Mouse (Mus musculus) monocyte, adult 2 months (primary cell): ENCODE data around the gene Eml4.

ENCODE experiments used
- DNase-seq, 2 experiments: peaks; one replicate each; pipeline ENCODE4 v3.0.0; 2022; ENCODE audit warnings: low spot score in 2 of 2, low read depth in 1 of 2

Eml4 gene

GRCm38 (mm10) chr17:83378444-83378762, 27.7 kb downstream of the Eml4 start:
- DNase-seq, result no peak

- DNase-seq, result no peak
Measured at GRCm38 (mm10) chr17:83379366-83379765, 28.6 kb downstream of the Eml4 start.

GRCm38 (mm10) chr17:83379791-83380190, 29.1 kb downstream of the Eml4 start:
- DNase-seq, result no peak

DNA sequence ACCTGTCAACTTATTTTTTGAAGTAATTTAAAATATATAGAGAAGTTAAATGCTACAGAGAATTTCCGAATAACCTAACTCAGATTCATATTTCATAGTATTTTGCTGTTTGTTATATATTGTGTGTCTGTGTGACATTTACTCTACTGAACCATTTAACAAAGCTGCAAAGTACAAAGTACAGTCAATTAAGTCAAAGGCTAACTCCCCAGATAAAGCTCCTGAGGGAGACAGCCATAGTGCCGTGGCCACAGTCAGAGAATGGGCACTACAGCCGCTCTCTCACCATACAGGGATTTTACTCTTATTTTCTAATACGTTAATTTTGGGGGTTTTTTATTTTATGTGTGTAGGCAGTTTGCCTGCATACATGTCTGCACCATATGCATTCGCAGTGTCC, 32.0 kb downstream of the Eml4 start:
- no peak for DNase-seq

DNA sequence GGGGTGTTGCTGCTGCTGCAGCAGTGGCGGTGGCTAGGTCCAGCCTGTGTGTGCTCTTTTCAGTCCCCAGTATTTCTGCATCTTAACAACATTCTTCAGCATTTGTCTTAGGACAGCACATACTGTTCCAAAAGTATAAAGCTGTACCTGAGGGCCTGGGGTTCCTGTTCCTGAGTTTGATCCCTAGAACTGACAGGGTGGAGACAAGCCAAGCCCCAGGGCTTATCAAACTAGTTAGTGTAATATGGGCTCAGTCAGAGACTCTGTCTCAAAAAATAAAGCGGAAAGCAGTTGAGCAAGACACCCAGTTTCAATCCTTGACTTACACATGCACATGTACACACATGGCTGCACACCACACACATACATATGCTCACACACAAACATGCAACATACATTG, 34.2 kb downstream of the Eml4 start:
- no peak for DNase-seq

GRCm38 (mm10) chr17:83387161-83387560, 36.4 kb downstream of the Eml4 start:
- DNase-seq, result no peak

DNA sequence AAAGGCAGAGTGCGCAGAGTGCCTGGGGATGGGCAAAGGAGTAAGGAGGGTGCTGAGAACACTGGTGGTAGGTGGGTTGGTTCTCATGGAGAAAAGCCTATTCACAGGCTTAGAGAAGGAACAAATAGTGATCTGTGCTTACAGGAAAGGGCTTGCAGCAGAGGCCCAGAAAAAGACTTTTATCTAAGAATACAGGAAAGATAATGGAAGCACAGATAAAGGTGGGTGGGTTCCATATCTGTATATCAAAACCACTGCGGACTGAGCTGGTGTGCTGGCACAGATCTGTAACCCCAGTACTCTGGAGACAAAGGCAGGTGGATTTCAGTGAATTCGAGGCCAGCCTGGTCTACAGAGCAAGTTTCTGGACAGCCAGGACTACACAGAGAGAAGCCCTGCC, 43.3 kb downstream of the Eml4 start:
- DNase-seq, result no peak

DNA sequence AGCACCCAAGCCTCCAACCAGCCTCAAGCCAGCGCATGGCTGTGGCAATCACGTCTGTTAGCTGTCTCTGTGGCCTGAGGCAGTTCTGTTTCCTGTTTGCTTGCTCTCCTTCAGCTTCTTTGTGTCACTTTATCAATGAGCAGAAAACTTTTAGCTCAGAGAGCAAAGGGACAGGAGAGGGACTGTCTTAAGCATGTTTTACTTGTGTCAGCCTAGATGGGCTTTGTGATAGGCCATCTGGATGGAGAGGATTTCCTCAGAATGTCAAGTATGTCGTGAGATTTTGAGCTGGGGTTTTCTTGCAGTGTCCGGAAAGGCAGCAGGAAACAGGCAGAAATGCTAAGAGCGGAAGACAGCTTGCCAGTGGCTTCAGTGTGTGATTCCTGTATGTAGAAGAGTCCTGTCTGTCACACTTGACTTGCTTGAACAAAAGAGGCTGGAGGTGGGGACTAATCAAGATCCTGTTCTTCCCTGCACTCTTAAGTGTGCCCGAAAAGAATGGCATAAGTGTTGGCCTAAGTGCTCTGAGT, 46.9 kb downstream of the Eml4 start:
- DNase-seq, result peak in 1 of 2 experiments; percentile 13

DNA sequence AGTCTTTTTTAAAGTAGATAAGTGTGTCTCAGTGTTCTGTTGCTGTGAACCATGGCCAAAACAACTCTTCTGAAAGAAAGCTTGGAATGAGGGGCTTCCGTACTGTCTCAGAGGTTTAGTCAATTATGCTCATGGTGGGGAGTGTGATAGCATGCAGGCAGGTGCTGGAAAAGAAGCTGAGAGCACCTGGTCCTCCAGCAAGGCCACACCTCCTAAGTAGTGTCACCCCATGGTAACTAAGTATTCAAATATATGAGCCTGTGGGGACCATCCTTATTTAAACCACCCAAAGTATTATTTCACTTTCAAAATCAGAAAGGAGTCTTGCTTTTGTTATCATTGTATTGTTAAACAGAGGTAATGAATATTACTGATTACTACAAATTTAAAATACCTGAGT, 48.0 kb downstream of the Eml4 start:
- no peak for DNase-seq

DNA sequence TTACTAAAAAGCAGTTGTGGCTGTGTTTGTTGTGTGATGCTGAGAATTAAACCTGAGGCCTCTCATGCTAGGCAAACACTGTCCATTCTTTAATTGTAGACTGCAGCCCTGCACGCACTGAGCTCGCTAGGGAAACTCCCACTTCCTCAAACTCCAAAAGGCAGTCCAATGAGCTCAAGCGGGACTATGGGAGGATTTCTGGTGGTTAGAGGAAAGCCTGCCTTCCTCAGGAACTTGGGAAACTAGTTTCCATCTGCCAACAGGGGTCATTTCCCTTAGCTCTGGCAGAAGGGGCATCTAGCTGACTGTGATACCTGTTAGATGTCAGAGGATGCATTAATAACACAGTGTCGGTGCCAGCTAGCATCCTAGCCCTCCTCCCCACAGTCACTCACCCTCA, 79.9 kb downstream of the Eml4 start:
- DNase-seq, result peak in 1 of 2 experiments; percentile 12

DNA sequence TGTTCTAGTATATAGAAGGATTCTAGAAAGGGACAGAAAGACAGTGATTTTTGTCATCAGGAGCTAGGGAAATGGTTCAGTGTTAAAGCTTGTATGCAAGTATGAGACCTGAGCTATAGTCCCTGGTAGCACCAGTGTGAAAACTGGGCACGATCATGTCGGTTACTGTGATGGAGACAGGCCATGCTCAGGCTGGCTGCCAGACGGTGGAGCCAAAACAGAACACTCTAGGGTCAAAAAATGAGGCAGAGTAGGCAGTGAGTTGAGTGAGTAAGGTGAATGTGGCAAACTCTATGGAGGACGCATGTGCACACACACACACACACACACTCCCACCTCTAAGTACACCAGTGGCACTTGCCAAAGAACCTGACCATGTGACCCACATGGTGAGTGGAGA, 92.7 kb downstream of the Eml4 start:
- DNase-seq, result no peak

DNA sequence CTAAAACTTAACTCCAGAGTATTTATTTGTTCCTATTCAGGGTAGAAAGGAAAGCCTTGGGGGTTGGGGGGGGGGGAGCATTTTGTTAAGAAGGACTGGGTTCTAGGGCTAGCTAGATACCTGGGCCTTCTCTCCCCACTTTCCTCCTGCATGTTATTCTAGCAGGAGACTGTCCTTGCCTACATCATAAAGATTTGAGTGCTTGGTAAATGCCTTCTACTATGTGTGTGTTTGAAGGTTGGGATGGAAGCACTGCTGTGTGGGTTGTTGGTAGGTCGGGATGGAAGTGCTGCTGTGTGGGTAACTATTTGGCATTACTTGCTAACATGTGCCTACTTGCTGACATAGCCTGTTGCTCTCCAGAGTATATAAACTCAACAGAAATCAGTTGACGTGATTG, 98.9 kb downstream of the Eml4 start:
- no peak for DNase-seq

GRCm38 (mm10) chr17:83451367-83451766, 100.6 kb downstream of the Eml4 start:
- no peak for DNase-seq

- DNase-seq, result no peak
Measured at GRCm38 (mm10) chr17:83451796-83452195, 101.1 kb downstream of the Eml4 start.

DNA sequence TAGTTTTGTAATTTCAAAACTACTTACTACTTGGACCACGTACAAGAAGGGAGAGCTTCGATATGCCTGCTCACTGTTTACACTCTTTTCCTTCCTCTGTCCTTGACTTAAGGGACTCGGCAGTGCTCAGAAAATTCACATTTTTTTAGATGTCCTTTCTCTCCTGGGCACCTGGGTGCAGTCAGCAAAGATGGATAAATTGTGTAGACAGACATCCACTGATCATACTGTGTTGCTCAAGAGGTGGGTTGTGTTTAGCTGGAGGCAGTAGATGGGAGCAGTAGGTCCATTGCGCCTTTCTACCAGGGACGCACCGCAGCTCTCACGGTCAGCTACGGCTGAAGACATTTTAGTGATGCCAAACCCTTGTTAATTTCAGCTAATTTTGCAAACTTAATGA, 101.7 kb downstream of the Eml4 start:
- no peak for DNase-seq

- DNase-seq, result no peak
Measured at GRCm38 (mm10) chr17:83453587-83453986, 102.9 kb downstream of the Eml4 start.

DNA sequence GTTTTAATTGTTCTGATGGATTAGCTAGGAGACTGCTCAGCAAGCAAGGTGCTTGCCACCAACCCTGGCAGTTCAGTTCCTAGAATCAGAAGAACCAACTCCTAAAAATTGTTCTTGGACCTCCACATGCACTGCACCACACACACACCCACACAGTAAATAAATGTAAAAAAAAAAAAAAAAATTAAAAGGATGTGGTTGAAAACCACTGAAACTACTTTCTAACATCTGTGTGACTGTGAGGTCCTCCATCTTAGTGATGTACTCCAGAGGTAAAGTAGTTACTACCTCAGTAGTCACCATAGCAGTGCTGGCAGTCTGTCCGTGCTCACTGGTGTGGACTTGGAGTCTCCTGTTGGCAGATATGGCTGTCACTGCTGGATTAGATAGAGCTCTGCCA, 106.5 kb downstream of the Eml4 start:
- no peak for DNase-seq

DNA sequence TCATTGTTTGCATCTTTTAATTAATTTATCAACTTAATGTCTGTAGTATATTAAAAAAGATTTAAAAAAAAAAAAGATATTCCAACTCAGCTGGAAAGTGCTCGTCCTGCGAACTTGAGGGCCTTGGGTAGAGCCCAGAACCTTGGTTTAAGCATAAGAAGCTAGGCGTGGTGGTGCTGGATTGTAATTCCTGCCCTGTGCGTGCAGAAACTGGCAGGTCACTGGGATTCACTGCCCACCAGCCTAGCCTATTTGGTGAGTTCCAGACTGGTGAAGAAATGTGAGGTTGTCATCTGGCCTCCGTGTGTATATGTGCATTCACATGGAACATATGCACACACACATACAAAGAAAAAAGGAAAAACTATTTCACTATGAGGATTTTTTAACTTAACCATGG, 115.2 kb downstream of the Eml4 start:
- DNase-seq, result no peak

GRCm38 (mm10) chr17:83466697-83467251, 116.0 kb downstream of the Eml4 start:
- DNase-seq, result no peak

- DNase-seq, result no peak
Measured at GRCm38 (mm10) chr17:83469586-83469985, 118.9 kb downstream of the Eml4 start.

DNA sequence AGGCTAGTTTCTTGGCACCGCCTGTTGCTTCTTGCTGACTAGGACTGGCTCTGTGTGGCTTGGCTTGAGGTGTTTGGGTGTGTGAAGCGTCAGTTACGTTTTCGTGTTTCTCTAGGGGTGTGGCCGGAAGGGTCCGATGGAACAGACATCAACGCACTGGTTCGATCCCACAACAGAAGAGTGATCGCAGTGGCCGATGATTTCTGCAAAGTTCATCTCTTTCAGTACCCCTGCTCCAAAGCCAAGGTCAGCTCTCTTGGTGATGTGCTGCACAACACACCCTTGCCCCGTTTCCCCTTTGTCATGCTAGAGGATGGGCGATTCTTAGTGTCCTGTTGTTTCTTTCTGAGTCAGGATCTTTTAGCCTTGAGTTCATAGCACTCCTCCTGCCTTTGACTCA, 126.4 kb downstream of the Eml4 start:
- DNase-seq, result no peak

DNA sequence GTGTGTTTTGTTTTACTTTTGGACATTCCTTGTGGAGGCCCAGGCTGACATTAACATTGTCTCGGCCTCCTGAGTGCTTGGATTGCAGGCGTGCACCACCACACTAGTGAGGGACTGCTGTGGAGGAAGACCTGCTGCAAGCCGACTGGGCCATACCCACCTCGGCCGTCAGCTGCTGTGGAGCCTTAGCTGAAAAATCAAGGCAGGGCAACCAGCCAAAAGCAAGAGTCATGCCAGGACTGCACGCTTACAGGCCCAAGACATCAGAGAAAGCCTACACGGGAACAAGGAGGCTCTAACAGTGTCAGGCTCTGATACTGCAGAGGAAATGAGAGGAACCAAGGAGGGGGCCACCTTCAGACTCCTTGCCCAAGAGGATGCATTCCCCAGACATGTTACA, 130.8 kb downstream of the Eml4 start:
- no peak for DNase-seq

DNA sequence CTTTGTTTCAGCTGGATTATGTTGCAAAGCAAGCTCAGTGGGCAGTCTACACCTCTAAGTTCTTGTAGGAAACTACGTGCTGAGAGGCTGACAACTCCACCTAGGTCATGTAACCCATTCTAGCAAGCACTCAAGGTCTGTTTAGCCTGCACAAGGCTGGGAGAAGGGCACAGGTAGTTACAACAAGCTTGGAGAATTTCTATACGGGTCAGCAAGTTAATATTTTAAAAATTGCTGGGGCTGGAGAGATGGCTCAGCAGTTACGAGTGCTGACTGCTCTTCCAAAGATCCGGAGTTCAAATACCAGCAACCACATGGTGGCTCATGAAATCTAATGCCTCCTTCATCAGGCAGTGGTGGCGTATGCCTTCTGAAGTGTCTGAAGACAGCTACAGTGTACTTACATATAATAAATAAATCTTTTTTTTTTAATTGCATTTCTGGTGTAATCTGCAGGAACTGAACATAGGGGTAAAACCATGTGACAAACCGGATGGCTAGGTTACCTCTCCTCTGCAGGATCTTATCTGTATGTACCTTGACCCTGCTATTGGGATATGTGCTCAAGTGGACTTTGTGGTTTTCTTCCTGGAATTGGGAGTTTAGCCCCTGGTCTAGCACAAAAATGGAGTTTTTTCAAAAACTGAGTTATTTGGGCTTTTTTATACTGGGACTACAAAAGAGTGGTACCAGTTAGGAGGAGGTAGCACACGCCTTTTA, 132.2 kb downstream of the Eml4 start:
- no peak for DNase-seq
